Mouse (Mus musculus): ENCODE results near the gene Gm21762. TPM values are rescaled to one million over a fixed set of nuclear protein-coding genes. Genes with fewer than 3 reads are reported as not detected.

Gm21762 gene
- polyA plus RNA-seq (2012; rRNA removed; ENCODE audit: low replicate concordance): 0.51 TPM in 1 of 2 replicates, not detected in the other

GRCm38 (mm10) chr13:120215847-120216246 lies at the start of gene Gm21762:
Gene Gm21762, minus strand, starts transcription at chr13:120215947.

GRCm38 (mm10) chr13:120262870-120263269 lies 47.1 kb upstream of the Gm21762 start, which contains the start of gene AF067061:
Gene AF067061, plus strand, starts transcription at chr13:120263114.

GRCm38 (mm10) chr13:120238811-120239210 lies 23.1 kb upstream of the Gm21762 start, which contains the start of gene Gm21731:
Gene Gm21731, plus strand, starts transcription at chr13:120239111.

GRCm38 (mm10) chr13:120172133-120172532 lies 43.6 kb downstream of the Gm21762 start, which contains the start of gene Gm21818:
Gene Gm21818, plus strand, starts transcription at chr13:120172433.

Other genes with a start within 250 kb of the Gm21762 start
- not detected in 2 replicates for gene Gm36079, start 188.9 kb downstream of the Gm21762 start, polyA plus RNA-seq (2012; rRNA removed; ENCODE audit: low replicate concordance)
- gene Gm21188, start 163.8 kb downstream of the Gm21762 start, polyA plus RNA-seq (2012; rRNA removed; ENCODE audit: low replicate concordance): 4.2 and 4.8 TPM in 2 replicates
- not detected in 2 replicates for gene Gm20767, start 75.7 kb downstream of the Gm21762 start, polyA plus RNA-seq (2012; rRNA removed; ENCODE audit: low replicate concordance)
- gene Gm21818, start 43.5 kb downstream of the Gm21762 start, polyA plus RNA-seq (2012; rRNA removed; ENCODE audit: low replicate concordance): not detected in 2 replicates
- gene Gm21731, start 23.2 kb upstream of the Gm21762 start, polyA plus RNA-seq (2012; rRNA removed; ENCODE audit: low replicate concordance): not detected in 2 replicates
- not detected in 2 replicates for gene AF067061, start 47.2 kb upstream of the Gm21762 start, polyA plus RNA-seq (2012; rRNA removed; ENCODE audit: low replicate concordance)
- 0.39 and 0.60 TPM in 2 replicates for gene BC147527, start 84.4 kb upstream of the Gm21762 start, polyA plus RNA-seq (2012; rRNA removed; ENCODE audit: low replicate concordance)
- gene Tcstv3, start 100.9 kb upstream of the Gm21762 start, polyA plus RNA-seq (2012; rRNA removed; ENCODE audit: low replicate concordance): not detected in 2 replicates

Measured in subcutaneous adipose tissue, adult 2 months (tissue).